Mouse (Mus musculus) layer of hippocampus, adult 2 months (tissue): ENCODE data around the gene Fosb. TPM values are rescaled to one million over a fixed set of nuclear protein-coding genes. Genes with fewer than 3 reads are reported as not detected.

Source experiments
- DNase-seq, 2 experiments: peaks; one replicate each; pipeline ENCODE4 v3.0.0; 2022; ENCODE audit warnings: low spot score in 2 of 2
- H3K27ac ChIP-seq: fragments of 200-600 bp; 2 replicates; pipeline ENCODE4 v1.8.1; 2022
- H3K4me3 ChIP-seq: fragments of 200-600 bp; 2 replicates; pipeline ENCODE4 v1.8.1; 2022; ENCODE audit warnings: mild to moderate bottlenecking
- CTCF ChIP-seq: fragments of 200-600 bp; conservative IDR thresholded peaks from 2 replicates; pipeline ENCODE4 v1.8.1; 2022; ENCODE audit warnings: antibody characterized with exemption, mild to moderate bottlenecking, moderate library complexity
- total RNA-seq, 2 experiments: library from RNA; stranded (reverse); gene quantifications; 2 replicates each; pipeline ENCODE4 v1.2.3; 2021

Fosb gene
- total RNA-seq, 2 experiments from 2014 or later = 12.8 to 14.1 TPM

- DNase-seq = no peak
- H3K27ac ChIP-seq = peak overlapping the region; percentile 94
- TF ChIP-seq CTCF = no peak
- peak overlapping the region; percentile 67 for H3K4me3 ChIP-seq
These were observed 8.2 kb downstream of the Fosb start for GRCm38 (mm10) chr7:19301461-19302263.

- H3K4me3 ChIP-seq = peak overlapping the region; percentile 67
- H3K27ac ChIP-seq = peak overlapping the region; percentile 94
- peak in 1 of 2 experiments; percentile 82 for DNase-seq
- TF ChIP-seq CTCF = peak; percentile 97
These were observed 9.1 kb downstream of the Fosb start for GRCm38 (mm10) chr7:19300501-19301421.

- Histone ChIP-seq H3K4me3 (no peak overlapping the region), H3K27ac (no peak overlapping the region)
- peak in 1 of 2 experiments; percentile 54 for DNase-seq
- peak; percentile 72 for TF ChIP-seq CTCF
These were observed 10.7 kb downstream of the Fosb start for GRCm38 (mm10) chr7:19299194-19299593.

- TF ChIP-seq CTCF = no peak
- no peak overlapping the region for H3K4me3 ChIP-seq
- no peak for DNase-seq
- no peak overlapping the region for H3K27ac ChIP-seq
These were observed 12.1 kb downstream of the Fosb start for GRCm38 (mm10) chr7:19297794-19298193.

- no peak for DNase-seq
- H3K4me3 ChIP-seq = no peak overlapping the region
- TF ChIP-seq CTCF = peak; percentile 53
- no peak overlapping the region for H3K27ac ChIP-seq
These were observed 12.8 kb downstream of the Fosb start for GRCm38 (mm10) chr7:19297034-19297433.

- Histone ChIP-seq H3K27ac (peak overlapping the region; percentile 78), H3K4me3 (peak overlapping the region; percentile 45)
- DNase-seq = peak; percentile 95 to 100
- peak; percentile 100 for TF ChIP-seq CTCF
These were observed 14.2 kb downstream of the Fosb start for GRCm38 (mm10) chr7:19295503-19296185.

- Histone ChIP-seq H3K27ac (peak overlapping the region; percentile 46), H3K4me3 (peak overlapping the region; percentile 40)
- DNase-seq = no peak
- TF ChIP-seq CTCF = no peak
These were observed 18.8 kb downstream of the Fosb start for GRCm38 (mm10) chr7:19290969-19291596.

- peak in 1 of 2 experiments; percentile 72 for DNase-seq
- TF ChIP-seq CTCF = peak; percentile 93
- Histone ChIP-seq H3K4me3 (no peak overlapping the region), H3K27ac (no peak overlapping the region)
These were observed 25.1 kb downstream of the Fosb start for GRCm38 (mm10) chr7:19284763-19285162.

- peak in 1 of 2 experiments; percentile 32 for DNase-seq
- TF ChIP-seq CTCF = no peak
- H3K4me3 ChIP-seq = peak overlapping the region; percentile 79
- peak overlapping the region; percentile 92 for H3K27ac ChIP-seq
These were observed 26.4 kb downstream of the Fosb start for GRCm38 (mm10) chr7:19283406-19283804.

- Histone ChIP-seq H3K27ac (peak overlapping the region; percentile 92), H3K4me3 (peak overlapping the region; percentile 79)
- DNase-seq = peak in 1 of 2 experiments; percentile 35
- no peak for TF ChIP-seq CTCF
These were observed 27.0 kb downstream of the Fosb start for GRCm38 (mm10) chr7:19282791-19283405.

- peak; percentile 82 to 86 for DNase-seq
- no peak for TF ChIP-seq CTCF
- peak within 1 kb of the TSS; percentile 92 for H3K27ac ChIP-seq
- H3K4me3 ChIP-seq = peak within 1 kb of the TSS; percentile 79
These were observed 27.5 kb downstream of the Fosb start, which contains the start of gene Rtn2 for GRCm38 (mm10) chr7:19282385-19282784. TSS of gene Rtn2 (plus strand) at chr7:19282624.
